Mouse (Mus musculus) frontal cortex, postnatal 10 days (tissue): ENCODE measurements around the gene Nostrin.

Experiments used
- DNase-seq, 2 experiments: peaks; one replicate each; pipeline ENCODE4 v3.0.0; 2022; ENCODE audit warnings: low spot score in 2 of 2, mixed read lengths in 1 of 2

Gene Nostrin

DNA sequence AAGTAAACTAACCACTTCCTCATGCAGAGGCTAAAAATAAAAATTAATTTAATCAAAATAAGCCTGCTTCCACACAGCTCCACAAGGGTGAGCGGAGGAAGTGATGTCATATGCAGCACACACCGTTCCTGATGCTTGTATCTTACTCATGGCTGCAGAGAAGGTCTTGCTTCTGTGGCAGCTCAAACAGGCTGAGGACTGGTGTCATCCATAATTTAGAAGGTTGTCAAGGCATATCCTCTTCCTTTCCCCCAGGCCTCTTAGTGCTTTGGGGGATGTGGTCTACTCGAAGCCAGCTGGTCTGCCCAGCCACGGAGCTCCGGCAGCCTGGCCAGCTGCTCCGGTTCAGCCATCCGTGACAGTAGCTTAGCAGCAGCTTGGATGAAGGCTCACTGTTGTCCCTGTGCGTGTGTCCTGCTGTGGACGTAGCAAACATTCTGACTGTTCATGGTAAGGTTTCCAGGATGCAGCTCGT, 6.6 kb upstream of the Nostrin start:
- no peak for DNase-seq

DNA sequence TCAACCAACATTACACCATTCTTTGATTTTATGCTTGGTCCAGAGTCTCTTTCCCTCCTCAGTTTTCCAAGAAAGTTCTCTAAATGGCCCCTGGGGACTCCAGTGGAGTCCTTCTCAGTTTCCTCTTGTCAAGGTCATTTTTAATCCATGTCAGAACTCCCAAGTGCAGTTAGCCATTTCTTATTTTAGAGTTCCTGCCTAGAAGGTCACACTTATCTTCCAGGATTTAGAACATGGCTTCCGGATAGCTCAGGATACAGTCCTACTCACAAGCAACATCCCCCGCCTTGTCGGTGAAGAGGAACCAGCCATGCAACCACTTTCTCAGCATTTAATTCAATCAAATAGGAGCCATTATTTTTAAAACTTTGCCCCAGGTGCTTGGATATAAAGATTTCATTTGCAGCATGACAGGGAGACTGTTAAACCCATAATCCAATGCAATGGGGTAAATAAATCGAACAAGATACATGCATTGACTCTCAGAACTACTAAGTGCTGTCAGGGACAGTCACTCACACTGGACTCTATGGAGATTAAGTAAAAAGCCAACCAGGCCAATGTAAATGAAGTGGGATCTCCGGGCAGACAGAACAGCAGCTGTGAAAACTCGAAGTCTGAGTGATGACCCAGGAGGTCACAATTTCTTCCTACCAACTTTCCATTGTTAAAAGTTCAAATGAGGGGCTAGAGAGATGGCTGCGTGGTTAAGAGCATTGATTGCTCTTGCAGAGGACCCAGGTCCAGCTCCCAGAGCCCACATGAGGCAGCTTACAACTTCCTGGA, 6.0 kb upstream of the Nostrin start:
- DNase-seq: no peak

DNA sequence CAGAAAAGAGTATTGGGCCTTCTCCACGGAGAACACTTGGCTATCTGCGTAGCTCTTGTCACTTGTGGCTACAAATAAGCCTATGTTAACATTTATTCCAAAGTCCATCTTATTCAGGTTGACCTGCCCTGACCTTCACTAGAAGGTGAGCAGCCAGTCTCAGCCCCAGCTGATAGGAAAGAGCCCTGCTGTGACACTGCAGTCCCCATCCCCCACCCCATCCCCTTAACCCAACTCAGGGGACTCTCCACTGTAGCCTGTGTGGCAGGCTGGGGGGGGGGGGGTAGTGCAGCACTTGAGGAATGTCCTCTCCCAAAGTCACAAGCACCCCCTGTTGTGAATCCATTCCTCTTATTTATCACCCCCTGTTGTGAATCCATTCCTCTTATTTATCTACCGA, 3.6 kb upstream of the Nostrin start:
- no peak for DNase-seq

DNA sequence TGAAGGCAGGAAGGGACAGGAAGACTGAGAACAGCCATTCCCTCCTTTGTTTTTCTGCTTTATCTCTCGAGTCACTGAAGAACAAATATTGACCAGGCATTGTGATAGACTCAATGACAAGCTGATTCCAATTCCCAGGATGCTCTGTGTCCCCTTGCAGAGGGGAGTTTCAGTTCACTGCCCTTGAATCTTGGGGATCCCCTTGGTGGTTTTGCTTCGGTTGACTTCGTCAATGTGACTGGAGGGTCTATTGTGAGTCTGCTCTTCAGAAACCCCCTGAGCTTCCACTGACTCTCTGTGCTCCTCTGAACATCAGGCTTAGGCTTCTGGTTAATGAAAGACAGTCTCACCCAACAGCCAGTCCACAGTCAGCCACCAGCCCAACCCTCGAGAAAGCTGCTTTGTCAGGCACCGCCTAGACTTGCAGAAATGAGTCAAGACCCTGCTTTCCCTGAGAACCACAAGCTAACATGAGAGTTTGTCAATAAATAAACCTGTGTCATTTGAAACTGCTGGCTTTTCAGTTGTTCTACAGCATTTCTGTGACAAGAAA, 3.0 kb upstream of the Nostrin start:
- no peak for DNase-seq

DNA sequence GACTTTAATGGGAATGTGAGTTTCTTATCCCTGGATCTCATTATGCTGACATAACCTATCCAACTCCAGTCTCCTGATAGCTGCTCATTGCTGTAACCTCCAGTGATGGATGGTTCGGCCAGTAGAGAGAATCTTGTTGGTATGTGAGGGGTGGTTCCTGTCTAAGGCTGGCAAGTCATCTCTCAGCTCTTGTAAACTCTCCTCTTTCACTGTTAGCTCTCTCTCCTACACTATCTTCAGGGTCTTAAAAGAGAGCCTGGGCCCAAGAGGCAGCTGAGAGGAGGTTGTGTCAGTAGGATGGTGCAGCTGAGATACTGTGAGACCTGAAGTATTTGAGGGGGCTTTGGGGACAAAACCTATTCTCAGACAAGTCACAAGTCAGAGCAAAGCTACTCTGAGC, 1.4 kb upstream of the Nostrin start:
- DNase-seq: no peak

DNA sequence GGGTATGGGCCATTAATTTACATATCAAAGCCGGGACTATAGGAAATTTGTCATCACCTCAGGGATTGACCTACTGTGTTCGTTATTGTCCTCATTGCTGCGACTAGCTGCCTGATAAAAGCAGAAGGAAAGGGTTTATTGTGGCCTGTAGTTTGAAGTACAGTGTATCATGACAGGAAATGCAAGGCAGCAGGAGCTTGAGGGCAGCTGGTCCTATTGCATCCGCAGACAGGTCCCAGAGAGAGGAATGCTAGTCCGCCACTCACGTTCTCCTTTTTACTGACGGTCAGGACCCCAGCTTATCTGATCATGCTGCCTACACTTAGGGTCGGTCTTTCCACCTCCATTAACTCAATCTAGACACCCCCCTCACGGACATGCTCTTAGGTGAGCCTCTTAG, 663 bp upstream of the Nostrin start:
- DNase-seq: no peak

DNA sequence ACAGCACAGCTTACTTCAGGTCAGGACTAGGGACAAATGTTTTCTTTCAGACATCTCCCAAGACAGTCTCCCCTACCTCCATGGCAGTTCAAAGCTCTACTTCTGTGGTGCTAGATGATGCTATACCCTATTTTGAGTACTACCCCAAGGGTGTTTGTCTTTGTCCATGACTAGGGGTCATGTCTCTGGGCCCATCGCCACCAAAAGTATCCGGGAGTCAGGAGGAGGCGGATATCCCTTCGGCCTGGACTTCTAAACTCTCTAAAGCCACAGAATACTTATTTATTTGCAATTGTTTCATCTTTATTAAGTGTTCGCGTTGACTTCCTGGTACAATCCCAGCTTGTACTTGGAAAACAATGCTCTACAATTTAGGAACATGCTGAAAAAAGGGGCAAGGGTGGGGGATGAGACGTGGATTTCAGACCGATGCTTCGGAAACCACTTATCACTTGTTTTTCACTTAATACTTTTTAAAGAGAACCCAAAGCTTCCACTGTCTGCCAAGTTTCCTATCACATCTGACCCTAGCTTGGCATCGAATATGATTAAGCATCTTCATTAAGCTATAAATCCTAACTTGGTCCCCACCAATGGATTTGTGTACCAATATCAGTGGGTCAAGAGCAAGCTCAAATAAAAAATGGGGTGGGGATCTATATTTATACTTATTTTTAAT, 1.9 kb downstream of the Nostrin start:
- DNase-seq: no peak

DNA sequence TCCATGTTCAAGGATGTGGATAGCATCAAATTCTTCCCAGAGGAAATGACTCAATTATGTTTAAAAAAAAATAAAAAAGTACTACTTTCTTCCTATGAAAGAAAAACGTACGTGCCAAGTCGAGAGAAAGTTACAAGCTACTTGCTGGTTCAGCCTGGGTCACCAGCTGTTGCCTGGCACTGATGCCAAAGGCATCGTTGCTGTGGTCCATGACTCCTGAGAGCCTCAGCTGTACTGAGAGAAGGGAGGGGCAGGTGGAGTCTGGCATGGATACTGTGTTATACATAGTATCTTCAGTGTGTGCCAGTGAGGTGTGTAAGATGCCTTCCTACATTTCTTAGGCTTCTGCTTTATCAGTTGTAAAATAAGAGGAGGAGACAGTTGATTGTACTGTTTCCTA, 3.2 kb downstream of the Nostrin start:
- peak in 1 of 2 experiments; percentile 13 for DNase-seq

DNA sequence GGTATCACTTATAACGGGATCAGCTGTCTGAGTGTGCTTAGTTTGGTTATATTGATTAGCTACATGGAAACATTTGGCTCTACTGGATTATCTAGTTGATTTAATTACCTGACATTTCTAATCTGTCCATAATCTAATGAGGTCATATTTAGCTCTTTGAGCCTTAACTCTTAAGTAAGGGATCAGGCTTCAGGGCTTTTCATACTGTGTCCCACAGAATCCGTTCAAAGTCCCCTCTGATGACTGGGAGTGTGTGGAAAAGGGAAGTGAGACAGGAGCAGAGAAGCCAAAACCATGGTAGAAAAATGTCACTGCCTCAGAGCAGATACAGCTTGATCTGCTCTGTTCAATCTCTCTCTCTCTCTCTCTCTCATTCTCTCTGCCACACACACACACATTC, 4.6 kb downstream of the Nostrin start:
- no peak for DNase-seq

DNA sequence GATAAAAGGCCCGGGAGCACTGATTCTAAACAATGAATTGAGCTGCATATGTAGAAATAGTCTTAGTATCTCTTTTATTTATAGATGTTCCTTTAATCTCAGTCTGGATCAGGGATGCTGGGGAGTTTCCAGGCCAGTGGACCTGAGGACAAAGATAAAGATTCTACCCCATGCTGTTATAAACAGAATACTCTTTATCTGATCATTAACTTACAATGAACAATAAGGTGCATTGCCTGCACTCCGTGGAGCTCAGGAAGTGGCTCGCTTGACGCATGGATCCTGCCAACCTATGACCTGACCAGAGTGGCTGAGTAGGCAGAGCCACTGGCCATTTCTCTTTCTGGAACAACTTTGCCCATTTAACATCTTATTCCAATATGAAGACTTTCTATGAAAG, 5.2 kb downstream of the Nostrin start:
- DNase-seq: no peak

DNA sequence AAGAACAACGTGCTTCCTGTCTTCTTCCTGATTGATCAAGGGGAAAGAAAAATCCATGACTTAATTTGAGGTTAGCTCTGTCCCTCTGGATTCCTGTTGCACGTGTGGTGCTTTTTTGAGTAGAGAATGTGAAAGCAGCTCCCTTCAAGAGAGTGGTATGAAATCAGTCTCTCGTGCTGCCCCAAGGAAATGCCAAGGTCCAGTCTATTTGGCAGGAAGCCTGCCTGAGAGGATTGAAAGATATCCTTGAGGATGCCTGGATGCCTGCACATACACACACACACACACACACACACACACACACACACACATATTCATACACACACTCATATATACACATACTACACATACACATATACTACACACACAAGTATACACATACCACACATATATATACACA, 13.1 kb downstream of the Nostrin start:
- no peak for DNase-seq

DNA sequence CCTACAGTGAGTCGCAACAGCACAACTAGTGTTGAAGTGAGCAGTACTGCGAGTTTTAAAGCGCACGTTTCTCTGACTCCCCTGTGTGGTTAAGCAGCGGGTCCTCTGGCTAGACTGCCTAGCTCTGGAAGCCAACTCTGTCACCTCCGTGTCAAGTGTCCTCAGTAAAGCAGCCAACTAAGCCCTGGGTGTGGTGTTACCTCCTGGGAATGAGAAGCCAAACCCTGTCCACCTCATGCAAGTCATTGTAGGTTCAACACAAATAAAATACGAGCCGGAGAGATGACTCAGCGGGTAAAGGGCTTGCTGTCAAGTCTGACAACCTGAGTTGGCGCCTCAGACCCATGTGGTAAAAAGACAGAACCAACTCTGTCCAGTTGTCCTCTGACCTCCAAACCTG, 13.6 kb downstream of the Nostrin start:
- DNase-seq: no peak

DNA sequence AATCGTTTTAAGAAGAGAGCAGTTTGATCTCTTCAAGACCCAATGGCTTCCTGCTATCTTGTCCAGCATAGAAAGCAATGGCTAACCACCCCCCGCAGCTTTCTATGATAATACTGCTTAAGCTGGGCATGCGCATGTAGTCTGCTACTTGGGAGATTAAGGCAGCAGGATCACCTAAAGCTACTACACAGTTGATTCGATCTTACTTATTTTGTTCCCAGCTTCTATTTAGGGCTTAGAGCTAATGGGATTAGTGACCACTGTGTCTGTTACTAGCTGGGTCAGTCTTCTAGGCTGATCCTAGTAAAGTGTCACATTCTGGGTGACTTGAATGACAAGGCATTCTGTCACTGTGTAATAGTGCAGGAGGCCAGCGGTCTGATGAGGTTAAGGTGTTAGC, 15.2 kb downstream of the Nostrin start:
- no peak for DNase-seq

DNA sequence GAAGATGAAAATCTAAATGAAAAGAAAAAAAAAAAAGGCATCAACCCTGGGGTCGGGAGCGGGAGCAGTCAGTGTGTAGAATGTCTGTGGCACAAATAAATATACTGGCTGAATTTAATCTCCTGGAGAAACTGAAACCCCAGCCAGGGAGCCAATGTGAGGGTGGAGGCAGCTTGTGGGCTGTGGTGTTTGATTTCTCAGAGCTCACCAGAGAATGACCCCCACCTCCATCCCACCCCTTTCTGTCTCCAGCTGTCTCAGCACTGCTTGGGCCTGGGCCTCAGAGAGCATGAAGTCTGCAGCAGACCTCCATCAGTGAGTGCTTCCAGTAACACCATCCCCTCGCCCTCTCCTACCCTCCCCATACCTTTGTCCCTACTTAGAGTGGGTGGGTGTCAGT, 20.3 kb downstream of the Nostrin start:
- DNase-seq: no peak

DNA sequence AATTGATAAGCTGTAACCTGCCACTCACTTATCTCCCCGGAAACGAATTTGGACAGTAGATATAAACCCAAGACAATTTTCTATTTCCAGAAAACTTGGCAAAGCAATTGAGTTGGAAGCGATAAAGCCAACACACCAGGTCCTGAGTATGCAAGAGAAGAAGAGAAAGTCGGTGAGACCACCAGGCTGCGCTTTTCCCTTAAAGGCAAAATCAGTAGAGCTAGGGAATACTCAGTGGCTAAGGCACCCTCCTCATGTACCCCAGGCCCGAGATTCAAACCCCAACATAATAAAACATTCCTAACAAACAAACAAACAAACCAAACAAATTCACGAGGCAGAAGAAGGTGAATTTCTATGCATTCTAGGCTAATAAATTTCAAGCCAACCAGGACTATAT, 20.7 kb downstream of the Nostrin start:
- no peak for DNase-seq

DNA sequence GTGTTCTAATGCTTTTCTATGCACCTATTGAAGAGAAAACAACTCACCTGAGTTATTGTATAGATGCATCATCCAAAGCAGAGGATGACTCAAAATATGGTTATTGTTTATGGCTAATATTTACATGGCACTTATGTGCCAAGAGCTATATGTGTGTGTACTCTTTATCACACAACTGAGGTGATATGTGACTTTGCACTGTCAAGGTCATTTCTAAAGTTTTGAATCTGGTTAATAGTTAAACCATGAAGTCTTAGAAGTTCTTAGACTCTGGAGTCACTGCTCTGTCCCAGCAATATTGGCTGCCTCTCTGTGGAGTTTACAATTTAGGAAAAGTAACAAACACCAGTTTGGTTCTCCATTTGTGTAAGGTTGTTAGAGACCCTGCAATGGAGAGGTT, 23.3 kb downstream of the Nostrin start:
- DNase-seq: no peak

DNA sequence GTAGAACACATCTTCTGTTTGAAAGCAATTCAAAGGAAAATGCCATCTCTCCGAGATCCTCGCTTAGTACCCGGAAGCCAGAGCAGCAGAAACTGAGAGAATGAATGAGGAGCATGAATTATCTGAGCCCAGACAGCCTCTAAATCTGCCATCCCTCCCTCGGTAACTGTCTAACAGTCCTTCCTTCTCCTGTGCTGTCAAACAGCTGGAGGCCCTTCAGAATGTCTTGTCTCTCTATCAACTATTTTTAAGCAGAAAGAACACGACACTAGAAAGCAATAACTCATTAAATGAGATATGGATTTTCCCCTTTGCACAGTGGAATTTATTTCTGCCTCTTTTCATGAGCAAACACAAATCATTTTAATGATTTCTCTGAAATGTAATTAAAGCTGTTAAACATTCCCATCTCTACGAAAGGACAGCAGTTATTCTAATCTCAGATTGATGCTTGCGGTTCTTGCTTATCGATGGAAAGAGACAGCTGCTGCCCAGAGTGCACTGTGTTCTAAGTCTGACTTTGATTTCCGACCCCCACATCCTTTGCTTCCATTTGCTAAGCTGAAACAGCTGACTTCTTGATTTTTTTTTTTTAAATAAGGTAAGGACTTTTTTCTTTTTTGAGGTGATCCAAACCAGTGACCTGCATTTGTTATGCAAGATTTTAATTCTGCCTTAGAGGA, 34.9 kb downstream of the Nostrin start:
- DNase-seq: no peak

DNA sequence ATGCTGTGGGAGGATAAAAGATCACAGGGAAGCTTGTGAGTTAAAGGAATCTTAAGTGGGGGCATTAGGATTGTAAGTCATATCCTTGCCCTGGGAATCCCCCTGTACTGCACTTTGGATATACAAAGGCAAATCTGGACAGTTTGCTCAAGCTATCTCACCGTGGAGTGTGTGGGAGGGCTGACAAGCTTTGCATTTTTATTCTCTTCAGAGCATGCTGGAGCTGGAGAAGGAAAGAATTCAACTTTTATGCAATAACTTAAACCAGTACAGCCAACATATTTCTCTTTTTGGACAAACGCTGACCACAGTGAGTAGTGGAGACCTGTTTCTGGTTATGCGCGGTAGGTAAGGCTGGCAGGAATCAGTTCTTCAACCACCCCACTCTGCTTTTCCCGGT, 39.7 kb downstream of the Nostrin start:
- no peak for DNase-seq

DNA sequence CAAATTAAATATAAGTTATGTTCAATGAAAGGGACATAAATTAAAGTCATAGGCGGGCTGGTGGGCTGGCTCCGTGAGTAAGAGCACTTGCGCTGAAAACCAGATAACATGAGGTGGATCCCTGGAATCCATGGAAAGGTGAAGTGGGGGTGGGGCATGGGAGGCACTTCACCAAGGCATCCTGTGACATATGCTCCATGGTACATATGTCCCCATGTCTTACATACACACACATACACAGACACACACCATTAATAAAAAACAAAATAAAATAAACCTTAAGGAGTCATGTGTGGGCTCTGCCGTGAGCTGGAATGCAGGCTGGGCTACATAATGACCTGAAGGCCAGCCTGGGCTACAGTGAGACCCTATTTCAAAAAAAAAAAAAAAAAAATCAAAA, 44.1 kb downstream of the Nostrin start:
- DNase-seq: no peak

DNA sequence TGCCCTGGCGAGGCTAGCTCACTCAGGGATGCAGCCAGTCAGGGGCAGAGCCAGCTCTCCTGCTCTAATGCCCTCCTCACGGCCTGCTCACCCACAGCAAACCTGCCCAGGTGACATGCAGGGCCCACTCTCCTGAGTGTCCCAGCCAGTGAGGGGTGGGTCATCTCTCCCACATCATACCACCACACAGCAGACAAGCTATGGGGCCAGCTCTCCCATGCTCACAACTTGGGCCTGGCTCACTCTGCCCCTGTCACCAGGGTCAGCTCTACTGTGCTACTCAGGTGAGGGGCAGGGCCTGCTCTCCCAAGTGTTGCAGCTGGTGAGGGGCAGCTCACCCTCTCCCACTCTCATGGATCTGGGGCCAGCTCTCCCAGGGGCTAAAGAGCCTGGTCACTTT, 52.4 kb downstream of the Nostrin start:
- no peak for DNase-seq

DNA sequence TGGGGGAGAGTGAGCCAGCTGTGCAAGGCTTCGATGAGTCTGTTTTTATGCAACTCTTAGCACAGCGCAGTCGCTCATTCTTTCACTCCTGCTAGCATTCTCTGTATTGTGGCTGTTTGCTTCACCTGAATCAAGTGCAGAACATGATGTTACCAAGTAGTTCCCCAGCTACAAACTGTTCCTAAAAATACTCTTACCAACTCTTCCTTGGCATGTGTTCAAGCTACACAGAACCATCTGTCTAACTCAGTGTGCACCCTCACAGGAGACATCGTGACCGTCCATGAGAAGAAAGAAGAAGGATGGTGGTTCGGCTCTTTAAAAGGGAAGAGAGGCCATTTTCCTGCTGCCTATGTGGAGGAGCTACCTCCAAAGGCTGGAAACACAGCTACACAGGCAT, 53.1 kb downstream of the Nostrin start:
- DNase-seq: no peak

DNA sequence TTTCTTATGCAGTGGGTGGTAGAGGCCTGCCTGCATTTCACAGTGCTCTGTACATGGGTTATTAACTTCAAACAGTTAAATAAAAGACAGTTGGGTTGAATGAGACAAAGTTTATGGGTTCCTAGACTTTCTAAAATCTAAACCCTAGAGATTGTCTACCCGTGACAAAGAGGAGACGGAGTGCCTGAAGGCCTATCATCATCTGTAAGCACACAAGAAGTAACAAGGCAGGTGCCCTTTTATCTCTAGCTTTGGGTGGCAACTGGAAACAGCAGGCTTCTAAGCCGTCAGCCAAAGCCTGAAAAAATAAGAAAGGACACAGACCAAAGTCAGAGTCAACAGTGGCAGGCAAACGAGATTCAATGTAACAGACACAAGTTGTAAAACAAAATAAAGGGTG, 53.6 kb downstream of the Nostrin start:
- DNase-seq: no peak

DNA sequence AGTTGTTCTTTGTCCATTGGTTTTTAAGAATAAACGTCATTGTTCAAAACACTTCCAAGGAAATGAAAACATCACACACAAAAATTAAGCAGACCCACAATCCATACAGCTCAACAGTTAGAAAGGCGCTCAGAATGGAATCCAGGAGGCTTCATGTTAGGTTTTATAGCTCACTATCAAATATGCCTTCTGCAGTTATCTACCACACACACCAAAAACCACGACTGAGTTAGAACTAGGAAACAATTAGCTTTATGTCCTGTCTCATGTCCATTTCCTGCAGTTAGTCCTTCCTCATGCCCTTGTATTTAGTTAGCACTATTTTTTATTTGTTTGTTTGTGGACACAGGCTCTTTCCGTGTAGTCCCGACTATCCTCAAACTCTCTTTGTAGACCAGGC, 55.5 kb downstream of the Nostrin start:
- no peak for DNase-seq
